Mouse (Mus musculus) heart, embryonic 16.5 days (tissue): ENCODE results near the gene Il12rb1. TPM values are rescaled to one million over a fixed set of nuclear protein-coding genes. Genes with fewer than 3 reads are reported as not detected.
A peak's percentile ranks its signal among the peaks of the same experiment; 100 is the strongest.

Experiments used
- ATAC-seq: fragments of 200-750 bp; cut with Nextera tagmentation; replicated peaks from 2 replicates; pipeline ENCODE4 v1.8.0; 2017; ENCODE audit warnings: moderate number of reproducible peaks; ENCODE audit not compliant: insufficient read depth, low FRiP score; ENCODE audit errors: extremely low read depth
- H3K27ac ChIP-seq: fragments of 300-500 bp; sonication (generic); 2 replicates; pipeline ENCODE4 v1.5.1; 2014; ENCODE audit warnings: mild to moderate bottlenecking, low read length, control low read depth, moderate library complexity
- H3K27me3 ChIP-seq: fragments of 300-500 bp; sonication (generic); 2 replicates; pipeline ENCODE4 v1.6.1; 2014; ENCODE audit warnings: low read length, mixed read lengths; ENCODE audit not compliant: control insufficient read depth, insufficient read depth
- H3K36me3 ChIP-seq: fragments of 300-500 bp; sonication (generic); 2 replicates; pipeline ENCODE4 v1.6.1; 2014; ENCODE audit not compliant: control insufficient read depth, insufficient read depth
- H3K4me1 ChIP-seq: fragments of 300-500 bp; sonication (generic); 2 replicates; pipeline ENCODE4 v1.6.1; 2014; ENCODE audit warnings: low read length, mixed read lengths; ENCODE audit not compliant: control insufficient read depth, insufficient read depth
- H3K4me2 ChIP-seq: fragments of 300-500 bp; sonication (generic); 2 replicates; pipeline ENCODE4 v1.6.1; 2014; ENCODE audit warnings: low read depth, mild to moderate bottlenecking, control low read depth, low read length
- H3K4me3 ChIP-seq: fragments of 300-500 bp; sonication (generic); 2 replicates; pipeline ENCODE4 v1.5.1; 2014; ENCODE audit warnings: mild to moderate bottlenecking, control low read depth, low read length
- H3K9ac ChIP-seq: fragments of 300-500 bp; sonication (generic); 2 replicates; pipeline ENCODE4 v1.6.1; 2014; ENCODE audit warnings: low read length, control low read depth
- H3K9me3 ChIP-seq: fragments of 300-500 bp; sonication (generic); replicated peaks from 2 replicates; pipeline ENCODE4 v1.6.1; 2016; ENCODE audit warnings: low read length; ENCODE audit not compliant: control insufficient read depth
- WGBS: fragments of 180-500 bp; shearing (Covaris S2); extraction: QIAGEN DNeasy Blood & Tissue Kit; methylation state at CpG from one replicate; pipeline ENCODE4 v1.1.7; 2014; 5-methylcytosine and 5-hydroxymethylcytosine counted together
- polyA plus RNA-seq: library from polyadenylated mRNA; unstranded; fragments of >200 nt; fragmentation: Nextera tagmentation; extraction: Ambion mirVana; gene quantifications from 2 replicates; pipeline ENCODE4 v1.2.1, GENCODE M21; 2015

The Il12rb1 gene
- polyA plus RNA-seq, 1 experiment from 2014 or later: 1.6 TPM

DNA sequence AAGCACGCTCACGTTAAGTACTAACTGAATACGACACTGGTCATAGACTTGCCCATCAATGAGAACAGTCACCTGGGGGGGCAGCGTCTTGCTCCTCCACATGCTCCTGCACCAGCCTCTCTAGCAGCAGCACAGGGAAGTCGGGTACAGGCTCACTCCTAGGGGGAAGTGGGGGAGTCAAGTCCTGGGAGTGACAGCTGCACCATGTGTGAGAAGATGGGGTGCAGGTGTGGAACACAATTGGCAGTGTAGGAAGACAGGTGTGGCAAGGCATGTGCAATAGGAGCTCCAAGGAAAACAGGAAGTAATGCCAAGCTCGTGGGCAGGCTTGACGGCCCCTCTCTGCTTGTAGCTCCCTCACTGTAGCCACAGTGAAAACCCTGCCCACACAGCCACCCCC lies 37.0 kb upstream of the Il12rb1 start:
- H3K36me3 ChIP-seq: peaks cover 29% of the 10 kb centered on the region
- H3K27ac ChIP-seq: no peak overlapping the region
- ATAC-seq: no peak
- H3K9ac ChIP-seq: no peak overlapping the region
- peaks cover 37% of the 10 kb centered on the region for H3K4me1 ChIP-seq
- H3K9me3 ChIP-seq: no peaks in the 10 kb centered on the region
- H3K4me3 ChIP-seq: no peak overlapping the region
- no peaks in the 10 kb centered on the region for H3K27me3 ChIP-seq
- 81% methylated on average over 7 of the region's 7 CpGs for WGBS
- H3K4me2 ChIP-seq: no peak overlapping the region

DNA sequence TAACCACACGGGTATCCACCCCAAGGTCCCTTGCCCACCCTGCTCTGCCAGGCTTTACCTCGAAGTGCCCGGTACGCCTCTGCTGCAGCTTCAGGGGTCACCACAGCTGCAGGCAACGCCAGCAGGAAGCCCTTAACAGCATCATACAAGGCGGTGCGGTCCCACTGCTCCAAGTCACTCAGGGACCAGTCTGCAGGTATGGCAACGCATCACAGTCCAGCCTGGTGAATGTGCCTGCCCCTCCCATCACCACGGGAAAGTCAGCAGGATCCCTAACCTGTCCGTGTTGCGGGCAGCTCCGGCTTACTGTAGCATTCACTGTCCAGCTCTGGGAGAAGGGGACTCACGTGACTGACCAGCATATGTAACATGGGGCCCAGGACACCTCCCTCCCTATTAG lies 36.2 kb upstream of the Il12rb1 start:
- WGBS: 95% methylated on average over 13 of the region's 13 CpGs
- peaks cover 29% of the 10 kb centered on the region for H3K4me1 ChIP-seq
- H3K27ac ChIP-seq: no peak overlapping the region
- no peaks in the 10 kb centered on the region for H3K9me3 ChIP-seq
- no peak overlapping the region for H3K4me3 ChIP-seq
- H3K4me2 ChIP-seq: no peak overlapping the region
- H3K27me3 ChIP-seq: no peaks in the 10 kb centered on the region
- no peak overlapping the region for H3K9ac ChIP-seq
- peaks cover 29% of the 10 kb centered on the region for H3K36me3 ChIP-seq
- no peak for ATAC-seq

DNA sequence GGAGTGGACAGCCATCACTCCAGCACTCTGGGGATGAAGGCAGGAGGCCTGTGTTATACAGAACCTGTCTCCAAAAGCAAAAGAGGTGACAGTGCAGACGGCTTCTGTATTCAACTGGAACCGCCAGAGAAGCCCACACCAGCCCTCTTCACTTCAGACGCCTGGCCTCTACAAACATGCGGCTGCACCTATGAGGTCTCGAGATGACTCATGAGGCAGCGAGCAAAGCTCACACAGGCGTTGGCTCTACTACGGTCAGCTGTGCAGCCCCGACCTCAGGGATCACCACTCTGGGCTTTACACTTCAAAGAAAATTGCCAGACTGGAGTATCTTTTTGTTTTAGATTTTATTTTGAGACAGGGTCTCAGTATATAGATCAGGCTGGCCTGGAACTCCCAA lies 35.4 kb upstream of the Il12rb1 start:
- H3K27me3 ChIP-seq: no peaks in the 10 kb centered on the region
- H3K4me3 ChIP-seq: no peak overlapping the region
- H3K9me3 ChIP-seq: no peaks in the 10 kb centered on the region
- no peak overlapping the region for H3K9ac ChIP-seq
- ATAC-seq: no peak
- no peak overlapping the region for H3K4me2 ChIP-seq
- H3K4me1 ChIP-seq: peaks cover 32% of the 10 kb centered on the region
- peaks cover 29% of the 10 kb centered on the region for H3K36me3 ChIP-seq
- WGBS: 80% methylated on average over 9 of the region's 9 CpGs
- no peak overlapping the region for H3K27ac ChIP-seq

DNA sequence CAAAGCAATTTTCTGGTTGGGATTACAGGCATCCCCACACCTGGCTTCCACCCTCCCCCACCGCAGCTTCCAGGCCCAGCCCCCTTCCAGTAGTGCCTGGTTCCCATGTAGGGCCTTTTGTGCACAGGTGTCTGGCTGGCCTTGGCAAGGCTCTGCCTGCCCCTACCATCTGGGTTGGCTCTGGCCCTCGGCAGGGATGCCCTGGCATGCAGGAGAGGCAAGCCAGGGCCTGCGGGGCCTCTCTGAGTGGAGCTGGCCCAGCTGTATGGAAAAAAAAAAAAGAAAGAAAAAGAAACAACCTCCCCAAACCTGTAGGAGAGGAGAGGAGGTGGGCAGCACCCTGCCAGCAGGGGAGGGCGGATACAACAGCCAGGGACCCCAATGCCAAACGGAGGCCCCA lies 34.8 kb upstream of the Il12rb1 start:
- Histone ChIP-seq H3K9me3 (no peaks in the 10 kb centered on the region), H3K4me3 (no peak overlapping the region), H3K36me3 (peaks cover 25% of the 10 kb centered on the region), H3K4me1 (peaks cover 34% of the 10 kb centered on the region), H3K27ac (peak overlapping the region; percentile 58; the same call in 1 of the 2 replicates), H3K9ac (no peak overlapping the region), H3K27me3 (no peaks in the 10 kb centered on the region), H3K4me2 (no peak overlapping the region; the same call in 1 of the 2 replicates)
- ATAC-seq: no peak
- 65% methylated on average over 5 of the region's 5 CpGs for WGBS

DNA sequence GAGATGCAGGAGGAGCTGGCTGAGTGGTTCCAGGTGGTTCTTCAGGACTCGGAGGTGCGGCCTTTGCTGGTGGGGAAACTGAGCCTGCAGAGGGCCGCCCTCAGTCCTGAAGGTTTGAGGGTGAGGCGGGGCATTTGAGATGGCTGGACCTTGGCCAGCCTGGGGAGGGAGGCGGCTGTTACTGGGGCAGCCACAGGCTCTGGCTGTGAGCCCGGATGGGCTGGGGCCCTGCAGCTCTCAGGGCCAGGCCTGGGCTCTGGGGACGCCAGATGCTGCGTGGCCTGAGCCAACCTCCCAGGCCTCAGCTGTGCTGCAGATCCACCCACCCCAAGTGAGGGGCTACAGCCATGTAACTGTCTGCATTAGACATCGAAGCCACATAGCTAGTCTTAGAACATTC lies 34.4 kb upstream of the Il12rb1 start:
- H3K4me2 ChIP-seq: peak overlapping the region; percentile 2
- H3K36me3 ChIP-seq: peaks cover 20% of the 10 kb centered on the region
- ATAC-seq: peak; percentile 29
- H3K27me3 ChIP-seq: no peaks in the 10 kb centered on the region
- H3K4me3 ChIP-seq: no peak overlapping the region
- peak overlapping the region; percentile 52 for H3K9ac ChIP-seq
- peak overlapping the region; percentile 58 for H3K27ac ChIP-seq
- peaks cover 34% of the 10 kb centered on the region for H3K4me1 ChIP-seq
- no peaks in the 10 kb centered on the region for H3K9me3 ChIP-seq
- 32% methylated on average over 9 of the region's 9 CpGs for whole genome bisulfite sequencing

DNA sequence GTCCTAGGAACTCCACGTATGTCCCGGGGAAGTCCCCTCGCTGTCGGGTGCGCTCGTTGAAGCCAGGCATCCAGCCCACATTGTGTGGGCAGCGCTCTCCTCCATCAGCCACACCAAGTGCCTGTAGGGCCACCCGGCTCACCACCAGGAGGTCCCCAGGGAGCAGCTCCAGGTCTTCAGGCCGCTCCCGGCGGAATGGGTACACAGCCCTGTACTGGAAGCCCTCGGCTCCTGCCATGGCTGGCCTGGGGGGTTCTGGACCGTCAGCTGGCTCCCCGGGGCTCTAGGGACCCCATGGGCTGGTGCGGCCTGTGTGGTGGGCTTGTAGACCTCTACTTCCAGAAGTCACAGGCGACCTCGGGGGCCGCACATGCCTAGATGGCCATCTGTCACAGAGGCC lies 33.5 kb upstream of the Il12rb1 start:
- no peak overlapping the region for H3K27ac ChIP-seq
- no peak overlapping the region for H3K4me3 ChIP-seq
- no peak overlapping the region for H3K4me2 ChIP-seq
- H3K36me3 ChIP-seq: peaks cover 22% of the 10 kb centered on the region
- peak overlapping the region; percentile 52; the same call in 1 of the 2 replicates for H3K9ac ChIP-seq
- no peaks in the 10 kb centered on the region for H3K9me3 ChIP-seq
- H3K4me1 ChIP-seq: peaks cover 34% of the 10 kb centered on the region
- no peaks in the 10 kb centered on the region for H3K27me3 ChIP-seq
- no peak for ATAC-seq
- 95% methylated on average over 18 of the region's 18 CpGs for WGBS

DNA sequence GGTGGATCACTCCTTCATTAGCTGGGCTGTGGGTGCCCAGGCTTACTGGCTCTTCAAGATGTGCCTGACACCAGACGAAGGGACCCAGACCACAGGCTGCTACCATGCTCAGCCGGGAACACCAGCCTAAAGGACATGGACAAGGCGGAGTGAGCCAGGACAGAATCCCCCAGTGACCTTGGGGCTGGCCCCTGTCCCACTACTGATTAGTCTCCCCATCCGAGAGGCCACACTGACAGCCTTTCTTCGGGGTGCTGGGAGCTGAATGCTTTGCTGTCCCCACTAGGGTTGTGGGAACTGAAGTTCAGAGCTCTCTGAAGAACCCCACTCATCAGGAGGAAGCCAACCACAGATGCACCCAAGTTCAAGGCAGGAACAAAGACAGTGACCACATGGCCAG lies 33.0 kb upstream of the Il12rb1 start:
- H3K4me3 ChIP-seq: no peak overlapping the region
- peaks cover 34% of the 10 kb centered on the region for H3K4me1 ChIP-seq
- H3K4me2 ChIP-seq: peak overlapping the region; percentile 75
- 79% methylated on average over 5 of the region's 5 CpGs for WGBS
- peaks cover 25% of the 10 kb centered on the region for H3K36me3 ChIP-seq
- ATAC-seq: no peak
- no peaks in the 10 kb centered on the region for H3K27me3 ChIP-seq
- H3K27ac ChIP-seq: no peak overlapping the region
- no peaks in the 10 kb centered on the region for H3K9me3 ChIP-seq
- H3K9ac ChIP-seq: peak overlapping the region; percentile 97

DNA sequence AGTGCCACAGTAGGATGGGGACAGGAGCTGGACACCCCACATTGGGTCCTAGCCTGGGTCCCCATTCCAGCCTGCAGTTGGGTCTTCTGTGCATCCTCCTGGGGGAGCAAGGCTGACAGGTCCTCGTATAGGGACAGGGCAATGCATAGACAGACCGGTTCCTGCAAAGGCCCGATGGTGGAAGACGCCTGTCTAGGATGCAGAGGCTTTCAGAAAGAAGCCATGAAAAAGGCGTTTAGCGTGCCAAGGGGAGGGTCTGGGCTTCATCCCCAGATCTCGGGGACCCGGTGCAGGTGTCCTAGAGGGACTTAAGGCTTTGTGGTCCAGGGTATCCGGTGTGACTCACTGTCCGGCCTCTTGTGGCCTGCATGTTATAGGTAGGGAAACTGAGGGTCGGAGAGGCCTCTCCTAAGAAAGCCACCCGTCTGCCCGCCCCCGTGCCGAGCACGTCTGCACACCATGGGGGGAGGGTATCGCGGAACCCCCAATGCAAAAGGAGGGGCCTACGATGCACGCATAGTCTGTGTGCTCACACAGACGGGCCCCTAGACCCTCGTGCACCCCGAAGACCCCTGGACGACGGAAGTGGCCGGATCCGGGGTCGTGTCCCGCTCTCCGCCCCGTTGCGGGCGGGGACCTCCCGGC lies 32.3 kb upstream of the Il12rb1 start:
- H3K4me3 ChIP-seq: peak overlapping the region; percentile 85
- H3K27me3 ChIP-seq: no peaks in the 10 kb centered on the region
- peak; percentile 2 for ATAC-seq
- peaks cover 24% of the 10 kb centered on the region for H3K36me3 ChIP-seq
- peak overlapping the region; percentile 75 for H3K4me2 ChIP-seq
- peaks cover 34% of the 10 kb centered on the region for H3K4me1 ChIP-seq
- peak overlapping the region; percentile 97 for H3K9ac ChIP-seq
- H3K9me3 ChIP-seq: no peaks in the 10 kb centered on the region
- WGBS: 3% methylated on average over 34 of the region's 34 CpGs
- peak overlapping the region; percentile 61 for H3K27ac ChIP-seq

DNA sequence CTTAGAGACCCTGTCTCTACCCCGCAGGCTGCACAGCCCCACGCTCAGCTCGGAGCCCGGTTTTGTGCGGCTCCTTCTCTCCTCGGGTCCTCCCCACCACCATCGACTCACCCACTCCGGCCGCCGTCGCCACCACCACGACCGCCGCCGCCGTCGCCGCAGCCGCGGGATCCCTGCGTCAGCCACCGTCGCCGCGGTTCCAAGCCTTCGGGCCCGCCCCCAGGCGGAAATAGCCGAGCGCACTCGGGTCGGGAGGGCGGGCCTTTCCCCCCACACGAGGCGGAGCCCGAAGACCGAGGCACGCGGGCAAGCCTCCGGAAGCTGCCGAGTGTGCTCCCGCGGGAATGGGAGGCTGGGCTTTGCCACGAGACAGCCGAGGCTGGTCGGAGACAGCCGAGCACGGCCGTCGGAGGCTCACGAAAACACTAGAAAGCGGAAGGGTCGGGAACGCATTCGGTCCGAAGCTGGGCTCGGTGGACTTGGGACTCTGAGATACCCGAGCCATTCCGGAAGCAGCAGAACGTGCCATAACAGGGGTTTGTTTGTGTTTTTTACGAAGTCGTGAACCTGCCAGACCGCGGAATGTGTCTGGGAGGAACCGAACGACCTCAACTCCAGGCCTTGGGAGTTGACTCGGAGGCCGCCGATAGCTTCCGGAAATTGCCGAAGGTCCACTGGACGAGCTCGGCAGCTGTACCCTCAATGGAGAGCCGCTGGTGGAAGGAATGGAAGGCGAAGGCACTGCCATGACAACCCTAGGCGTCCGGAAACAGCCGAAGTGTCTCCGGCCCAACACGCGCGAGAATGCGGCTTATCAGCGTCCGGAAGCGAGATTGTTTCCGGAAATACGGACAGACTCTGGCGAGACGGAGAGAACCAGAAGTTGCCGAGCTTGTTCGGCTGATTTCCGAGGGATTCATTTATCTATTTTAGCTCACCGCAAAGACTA lies 31.5 kb upstream of the Il12rb1 start, which contains the start of gene Pik3r2:
Gene Pik3r2, minus strand, starts transcription at position 218 of the 949 bp plus-strand sequence.
- WGBS: under 1% methylated on average over 94 of the region's 94 CpGs

More for the DNA sequence above, 31.5 kb upstream of the Il12rb1 start, which contains the start of gene Pik3r2:
- Histone ChIP-seq H3K27me3 (no peaks in the 10 kb centered on the region), H3K4me2 (peak within 1 kb of the TSS; percentile 75), H3K4me1 (peaks cover 34% of the 10 kb centered on the region), H3K4me3 (peak within 1 kb of the TSS; percentile 85), H3K36me3 (peaks cover 22% of the 10 kb centered on the region), H3K9ac (peak within 1 kb of the TSS; percentile 97), H3K9me3 (no peaks in the 10 kb centered on the region), H3K27ac (peak within 1 kb of the TSS; percentile 99)
- ATAC-seq: peak; percentile 89
